Mouse (Mus musculus): Measurements from ENCODE around the gene Hpf1. TPM values are rescaled to one million over a fixed set of nuclear protein-coding genes. Genes with fewer than 3 reads are reported as not detected.

Gene Hpf1
- polyA plus RNA-seq (2015; fragmentation: Nextera tagmentation; extraction: Ambion mirVana), result 92.5 and 95.6 TPM in 2 replicates

DNA sequence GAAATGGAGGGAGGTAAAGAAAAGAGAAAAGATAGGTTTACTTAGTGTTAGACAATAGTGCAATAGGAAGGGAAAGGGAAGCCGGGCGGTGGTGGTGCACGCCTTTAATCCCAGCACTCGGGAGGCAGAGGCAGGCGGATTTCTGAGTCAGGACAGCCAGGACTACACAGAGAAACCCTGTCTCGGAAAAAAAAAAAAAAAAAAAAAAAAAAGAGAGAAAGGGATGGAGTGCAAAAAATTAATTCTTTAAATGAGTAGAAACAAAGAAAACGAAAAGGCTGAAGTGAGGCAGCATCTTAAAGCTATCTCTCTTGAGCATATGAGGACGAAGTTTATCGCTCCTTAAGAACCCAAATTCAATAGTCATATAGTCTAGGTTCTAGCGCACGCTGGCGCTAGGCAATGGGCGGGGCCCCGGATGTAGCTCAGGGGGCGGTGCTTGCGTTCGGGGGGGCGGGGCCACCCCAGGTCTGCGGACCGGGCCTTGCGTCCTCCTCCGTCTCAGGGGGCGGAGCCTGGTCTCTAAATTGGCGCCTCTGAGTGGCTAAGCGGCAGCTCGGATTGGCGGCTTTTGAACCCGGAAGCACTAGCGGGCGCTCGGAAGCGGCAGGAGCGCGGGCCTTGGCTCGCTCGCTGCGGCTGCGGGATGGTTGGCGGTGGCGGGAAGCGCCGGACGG is at the start of gene Hpf1:
Gene Hpf1 (plus strand): TSS at position 576 of the 677 bp plus-strand sequence.
- H3K36me3 ChIP-seq, result peaks cover 5% of the 10 kb centered on the region; the same call in 1 of the 2 replicates
- H3K27ac ChIP-seq, result peak within 1 kb of the TSS; percentile 72; the same call in 1 of the 2 replicates

DNA sequence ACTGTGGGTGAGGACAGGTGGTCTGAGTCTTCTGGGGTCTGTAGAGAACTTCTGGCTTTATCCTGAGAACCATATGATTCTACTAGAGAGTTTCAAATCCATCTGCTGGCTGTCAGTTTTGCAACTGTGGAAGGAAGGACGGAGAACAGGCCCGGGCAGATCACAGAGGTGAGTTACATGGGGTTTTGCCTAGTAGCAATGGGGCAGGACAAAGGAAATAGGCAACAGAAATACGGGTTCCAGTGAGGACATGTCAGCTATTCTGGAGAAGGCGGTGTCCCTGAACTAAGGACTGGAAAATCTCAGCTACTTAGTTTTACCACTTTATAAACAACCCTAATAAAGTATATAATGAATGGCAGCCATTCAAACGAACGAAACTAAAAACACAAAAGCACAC is 47.8 kb upstream of the Hpf1 start:
- no peak overlapping the region for H3K4me2 ChIP-seq
- no peak overlapping the region for H3K4me3 ChIP-seq
- WGBS, result 36% methylated on average over 6 of the region's 6 CpGs
- ATAC-seq (ENCODE audit: insufficient number of reproducible peaks, low FRiP score, low TSS enrichment, low read depth), result no peak
- H3K27me3 ChIP-seq, result no peaks in the 10 kb centered on the region
- no peaks in the 10 kb centered on the region for H3K9me3 ChIP-seq
- no peak overlapping the region for H3K9ac ChIP-seq
- no peaks in the 10 kb centered on the region for H3K36me3 ChIP-seq
- H3K27ac ChIP-seq, result no peak overlapping the region
- no peaks in the 10 kb centered on the region for H3K4me1 ChIP-seq

More for the DNA sequence above, at the start of gene Hpf1:
- H3K4me2 ChIP-seq, result peak within 1 kb of the TSS; percentile 66
- peak; percentile 96 for ATAC-seq (ENCODE audit: insufficient number of reproducible peaks, low FRiP score, low TSS enrichment, low read depth)
- no peaks in the 10 kb centered on the region for H3K27me3 ChIP-seq
- peak within 1 kb of the TSS; percentile 74 for H3K9ac ChIP-seq
- peak within 1 kb of the TSS; percentile 89 for H3K4me3 ChIP-seq
- 6% methylated on average over 42 of the region's 43 CpGs for WGBS
- no peaks in the 10 kb centered on the region for H3K9me3 ChIP-seq
- peaks cover 19% of the 10 kb centered on the region for H3K4me1 ChIP-seq

DNA sequence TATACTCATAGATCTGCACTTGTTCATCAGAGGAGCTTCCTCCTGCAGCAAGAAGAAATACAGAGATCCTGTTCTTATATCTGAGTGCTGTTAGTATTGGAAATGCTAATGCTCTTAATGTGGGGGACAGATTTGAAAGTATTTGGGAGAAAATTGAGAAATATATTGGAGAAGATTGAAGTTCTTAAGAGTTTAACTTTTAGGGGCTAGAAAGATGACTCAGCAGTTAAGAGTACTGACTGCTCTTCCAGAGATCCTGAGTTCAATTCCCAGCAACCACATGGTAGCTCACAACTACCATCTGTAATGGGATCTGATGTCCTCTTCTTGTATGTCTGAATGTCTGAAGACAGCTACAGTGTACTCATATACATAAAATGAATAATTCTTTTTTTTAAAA is 32.7 kb upstream of the Hpf1 start:
- Histone ChIP-seq H3K27me3 (no peaks in the 10 kb centered on the region), H3K9me3 (no peaks in the 10 kb centered on the region), H3K4me2 (no peak overlapping the region), H3K36me3 (no peaks in the 10 kb centered on the region), H3K4me3 (no peak overlapping the region), H3K4me1 (no peaks in the 10 kb centered on the region), H3K27ac (no peak overlapping the region), H3K9ac (no peak overlapping the region)
- no peak for ATAC-seq (ENCODE audit: insufficient number of reproducible peaks, low FRiP score, low TSS enrichment, low read depth)

DNA sequence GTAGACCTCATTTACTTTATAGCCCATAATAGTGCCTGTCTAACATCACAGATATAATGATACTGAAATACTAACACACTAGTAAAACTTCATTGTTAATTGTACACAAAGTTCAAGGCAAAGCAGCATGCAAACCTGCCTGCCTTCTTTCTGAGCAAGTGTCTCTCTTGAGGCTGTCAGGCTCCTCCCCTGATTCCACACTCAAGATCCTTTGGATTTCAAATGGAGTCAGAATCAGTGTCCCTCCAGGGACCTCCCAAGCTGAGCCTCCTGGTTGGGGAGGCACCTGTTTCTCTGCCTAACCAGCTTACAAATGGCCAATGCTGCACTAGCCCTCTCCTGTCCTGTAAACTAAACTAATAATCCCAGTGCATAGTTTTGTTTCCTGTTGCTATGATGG is 32.1 kb upstream of the Hpf1 start:
- H3K4me2 ChIP-seq, result no peak overlapping the region
- H3K4me1 ChIP-seq, result no peaks in the 10 kb centered on the region
- no peak overlapping the region for H3K9ac ChIP-seq
- no peak overlapping the region for H3K4me3 ChIP-seq
- H3K36me3 ChIP-seq, result no peaks in the 10 kb centered on the region
- ATAC-seq (ENCODE audit: insufficient number of reproducible peaks, low FRiP score, low TSS enrichment, low read depth), result no peak
- no peak overlapping the region for H3K27ac ChIP-seq
- H3K9me3 ChIP-seq, result no peaks in the 10 kb centered on the region
- no peaks in the 10 kb centered on the region for H3K27me3 ChIP-seq

DNA sequence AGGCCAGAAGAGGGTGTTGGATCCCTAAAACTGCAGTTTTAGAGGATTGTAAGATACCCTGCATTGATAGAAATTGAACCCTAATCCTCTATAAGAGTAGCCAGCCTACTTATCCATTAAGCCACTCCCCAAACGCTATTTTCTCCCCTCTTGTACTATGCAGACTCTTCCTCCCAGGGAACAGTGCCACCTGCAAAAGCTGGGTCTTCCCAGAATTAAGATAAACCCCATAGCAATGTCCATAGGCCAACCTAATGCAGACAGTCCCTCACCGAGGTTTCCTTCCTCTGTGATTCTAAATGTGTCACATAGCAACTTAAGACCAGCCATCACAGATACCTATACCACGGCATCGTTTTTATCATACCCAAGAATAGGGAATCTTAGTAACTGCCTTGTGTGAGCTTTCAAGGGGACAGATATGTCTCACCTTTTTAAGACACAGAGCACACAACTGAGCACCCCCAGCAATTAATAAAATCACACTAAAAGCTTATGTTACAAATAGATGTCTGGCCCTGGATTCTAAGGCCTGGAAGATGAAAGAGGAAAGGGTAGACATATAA is 31.2 kb upstream of the Hpf1 start:
- ATAC-seq (ENCODE audit: insufficient number of reproducible peaks, low FRiP score, low TSS enrichment, low read depth), result no peak
- H3K4me3 ChIP-seq, result no peak overlapping the region
- no peaks in the 10 kb centered on the region for H3K9me3 ChIP-seq
- no peak overlapping the region for H3K27ac ChIP-seq
- no peak overlapping the region for H3K4me2 ChIP-seq
- 72% methylated on average over 4 of the region's 4 CpGs for WGBS
- H3K36me3 ChIP-seq, result no peaks in the 10 kb centered on the region
- no peak overlapping the region for H3K9ac ChIP-seq
- no peaks in the 10 kb centered on the region for H3K4me1 ChIP-seq
- H3K27me3 ChIP-seq, result no peaks in the 10 kb centered on the region

DNA sequence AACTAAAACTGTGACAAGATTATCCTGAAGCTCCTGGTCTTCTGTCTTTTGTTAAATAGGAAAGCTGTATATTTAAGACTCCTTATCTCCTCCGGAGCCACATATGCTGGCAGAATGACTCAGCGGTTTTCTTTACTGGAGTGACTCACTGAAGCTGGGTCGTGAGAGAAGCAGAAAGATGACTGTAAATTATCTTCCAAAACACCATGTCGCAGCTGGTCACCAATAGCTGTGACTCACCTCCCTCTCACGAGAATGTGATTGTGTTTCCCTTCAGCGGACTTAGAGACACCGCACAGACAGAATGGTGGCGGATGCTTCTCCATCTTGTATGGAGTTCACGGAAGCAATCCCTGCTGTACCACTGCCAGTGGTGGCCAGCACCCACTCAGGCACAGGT is 30.6 kb upstream of the Hpf1 start:
- no peak overlapping the region for H3K27ac ChIP-seq
- ATAC-seq (ENCODE audit: insufficient number of reproducible peaks, low FRiP score, low TSS enrichment, low read depth), result no peak
- H3K9me3 ChIP-seq, result no peaks in the 10 kb centered on the region
- H3K27me3 ChIP-seq, result no peaks in the 10 kb centered on the region
- no peaks in the 10 kb centered on the region for H3K4me1 ChIP-seq
- no peak overlapping the region for H3K4me3 ChIP-seq
- H3K9ac ChIP-seq, result no peak overlapping the region
- H3K4me2 ChIP-seq, result no peak overlapping the region
- 73% methylated on average over 9 of the region's 9 CpGs for WGBS
- H3K36me3 ChIP-seq, result no peaks in the 10 kb centered on the region

DNA sequence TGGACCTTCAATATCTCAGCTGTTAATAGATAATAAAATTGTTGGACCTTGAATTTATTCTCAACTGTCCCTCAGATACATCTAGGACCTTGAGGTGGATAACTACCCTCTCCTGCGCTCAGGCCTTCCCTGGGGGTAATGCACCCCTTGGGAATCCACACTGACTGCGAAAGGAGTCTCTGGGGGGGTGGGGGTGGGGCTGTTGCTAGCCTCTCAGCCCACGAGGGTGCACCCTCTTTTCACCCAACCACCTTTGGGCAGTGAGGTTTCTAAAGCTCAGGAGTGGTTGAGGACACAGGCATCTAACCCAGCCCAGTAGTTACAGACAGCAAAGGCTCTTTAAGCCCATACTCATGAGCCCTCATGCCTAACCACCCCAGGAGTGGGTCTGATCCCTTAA is 29.5 kb upstream of the Hpf1 start:
- Histone ChIP-seq H3K27ac (no peak overlapping the region), H3K4me1 (no peaks in the 10 kb centered on the region), H3K9me3 (no peaks in the 10 kb centered on the region), H3K27me3 (no peaks in the 10 kb centered on the region), H3K4me3 (no peak overlapping the region), H3K9ac (no peak overlapping the region), H3K36me3 (no peaks in the 10 kb centered on the region), H3K4me2 (no peak overlapping the region)
- ATAC-seq (ENCODE audit: insufficient number of reproducible peaks, low FRiP score, low TSS enrichment, low read depth), result no peak
- 74% methylated on average over 3 of the region's 3 CpGs for WGBS

DNA sequence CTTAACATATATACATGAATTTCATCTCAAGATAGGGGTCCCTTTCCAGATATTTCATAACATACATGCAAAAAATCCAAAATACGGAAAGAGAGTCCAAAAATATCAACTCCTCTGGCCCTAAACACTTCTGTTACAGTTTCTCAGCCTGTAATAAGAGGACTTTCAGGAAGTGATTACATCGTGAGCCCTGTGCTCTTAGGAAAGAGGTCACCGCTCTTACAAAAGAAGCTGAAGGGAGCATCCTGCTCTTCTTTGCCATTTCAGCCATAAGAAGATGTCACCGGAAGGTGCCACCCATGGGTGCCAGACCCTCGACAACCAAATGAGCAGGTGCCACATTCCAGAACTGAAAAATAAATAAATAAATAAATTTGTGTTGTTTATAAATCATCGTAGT is 28.4 kb upstream of the Hpf1 start:
- no peak overlapping the region for H3K27ac ChIP-seq
- H3K4me1 ChIP-seq, result no peaks in the 10 kb centered on the region
- no peak overlapping the region for H3K4me2 ChIP-seq
- no peaks in the 10 kb centered on the region for H3K27me3 ChIP-seq
- no peaks in the 10 kb centered on the region for H3K36me3 ChIP-seq
- no peak overlapping the region for H3K4me3 ChIP-seq
- no peaks in the 10 kb centered on the region for H3K9me3 ChIP-seq
- H3K9ac ChIP-seq, result no peak overlapping the region
- WGBS, result 87% methylated on average over 6 of the region's 6 CpGs
- ATAC-seq (ENCODE audit: insufficient number of reproducible peaks, low FRiP score, low TSS enrichment, low read depth), result no peak

DNA sequence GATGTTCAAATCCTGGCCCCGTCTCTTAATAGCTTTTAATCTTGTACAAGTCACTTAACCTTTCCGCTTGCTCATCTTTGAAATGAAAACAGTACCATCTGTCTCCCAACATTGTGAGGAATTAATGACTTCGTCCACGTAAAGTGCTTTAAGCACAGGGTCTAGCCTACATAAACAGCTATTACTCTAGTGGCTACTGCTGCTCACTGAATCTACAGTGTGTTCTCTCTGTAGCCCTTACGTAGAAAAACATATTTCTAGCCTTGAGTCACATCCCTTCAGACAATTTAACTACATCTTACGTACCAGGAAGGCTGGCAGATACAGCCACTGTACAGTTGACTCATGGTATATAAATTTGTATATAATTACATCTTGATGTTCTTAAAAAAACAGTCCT is 25.3 kb upstream of the Hpf1 start:
- Histone ChIP-seq H3K4me1 (no peaks in the 10 kb centered on the region), H3K9me3 (no peaks in the 10 kb centered on the region), H3K4me3 (no peak overlapping the region), H3K27ac (no peak overlapping the region), H3K4me2 (no peak overlapping the region), H3K9ac (no peak overlapping the region), H3K27me3 (no peaks in the 10 kb centered on the region), H3K36me3 (no peaks in the 10 kb centered on the region)
- ATAC-seq (ENCODE audit: insufficient number of reproducible peaks, low FRiP score, low TSS enrichment, low read depth), result no peak
- WGBS, result 72% methylated on average over 6 of the region's 6 CpGs

DNA sequence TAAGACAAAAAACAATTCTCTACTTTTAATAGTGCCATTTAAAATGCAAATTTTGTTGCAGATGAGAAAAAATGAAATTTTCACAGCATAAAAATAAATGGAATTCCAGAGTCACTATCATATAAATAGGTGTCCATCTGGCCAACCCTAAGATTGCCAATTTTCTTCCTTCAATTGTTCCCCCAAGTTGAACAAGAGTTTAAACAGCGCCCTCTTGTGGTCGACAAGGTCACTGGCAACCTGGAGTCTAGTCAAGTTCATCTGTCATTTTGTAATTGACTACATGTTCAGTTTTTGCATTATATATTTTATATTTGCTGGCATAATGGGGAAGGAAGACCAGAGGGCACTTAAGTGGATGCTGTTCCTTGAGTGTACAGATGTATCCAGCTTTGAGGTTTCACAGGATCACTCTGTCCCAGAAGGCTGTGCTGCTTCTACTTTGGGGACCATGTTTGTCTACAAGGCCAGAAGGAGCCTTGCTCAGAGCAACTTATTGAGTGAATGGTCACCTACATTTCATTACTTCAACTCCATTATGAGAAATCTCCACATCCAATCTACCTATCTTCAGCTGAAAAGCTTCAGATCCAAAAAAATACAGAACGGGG is 24.6 kb upstream of the Hpf1 start:
- no peak overlapping the region for H3K4me3 ChIP-seq
- H3K36me3 ChIP-seq, result no peaks in the 10 kb centered on the region
- no peak overlapping the region for H3K27ac ChIP-seq
- H3K4me1 ChIP-seq, result no peaks in the 10 kb centered on the region
- H3K9ac ChIP-seq, result no peak overlapping the region
- no peak overlapping the region for H3K4me2 ChIP-seq
- no peak for ATAC-seq (ENCODE audit: insufficient number of reproducible peaks, low FRiP score, low TSS enrichment, low read depth)
- WGBS, result 30% methylated on average over 3 of the region's 3 CpGs
- H3K27me3 ChIP-seq, result no peaks in the 10 kb centered on the region
- H3K9me3 ChIP-seq, result no peaks in the 10 kb centered on the region

DNA sequence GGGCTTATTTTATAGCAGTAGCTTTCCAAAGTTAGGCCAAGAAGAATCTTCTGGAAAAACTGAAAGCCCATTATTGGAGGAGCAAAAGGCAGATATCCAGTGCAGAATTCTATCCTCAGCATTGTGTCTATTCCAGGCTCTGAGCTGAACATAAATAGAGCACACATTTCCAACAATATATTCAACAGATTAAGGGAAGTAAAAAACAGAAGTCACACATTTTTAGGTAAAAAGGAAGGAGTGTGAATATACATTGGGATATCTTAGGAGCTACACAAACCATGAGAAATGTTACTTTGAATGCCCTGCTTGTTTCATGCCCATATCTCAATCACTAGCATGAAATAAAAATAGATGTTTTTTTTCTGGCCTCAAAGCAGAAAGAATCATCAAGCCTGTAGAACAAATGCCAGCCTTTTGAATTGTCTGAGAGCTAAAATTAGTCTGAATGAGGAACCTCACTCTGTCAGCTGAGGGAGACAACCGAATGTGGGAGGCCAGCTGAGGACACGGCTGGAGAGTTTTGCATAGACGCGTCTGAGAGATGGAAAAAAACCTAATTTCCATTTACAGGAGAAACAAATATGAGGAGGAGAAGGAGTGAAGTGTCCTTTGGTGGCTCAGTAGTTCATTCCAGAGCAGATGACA is 22.6 kb upstream of the Hpf1 start:
- no peaks in the 10 kb centered on the region for H3K27me3 ChIP-seq
- no peak overlapping the region for H3K4me2 ChIP-seq
- H3K9ac ChIP-seq, result no peak overlapping the region
- no peak overlapping the region for H3K27ac ChIP-seq
- H3K4me1 ChIP-seq, result no peaks in the 10 kb centered on the region
- H3K4me3 ChIP-seq, result no peak overlapping the region
- no peak for ATAC-seq (ENCODE audit: insufficient number of reproducible peaks, low FRiP score, low TSS enrichment, low read depth)
- H3K36me3 ChIP-seq, result no peaks in the 10 kb centered on the region
- WGBS, result 84% methylated on average over 4 of the region's 4 CpGs
- no peaks in the 10 kb centered on the region for H3K9me3 ChIP-seq

DNA sequence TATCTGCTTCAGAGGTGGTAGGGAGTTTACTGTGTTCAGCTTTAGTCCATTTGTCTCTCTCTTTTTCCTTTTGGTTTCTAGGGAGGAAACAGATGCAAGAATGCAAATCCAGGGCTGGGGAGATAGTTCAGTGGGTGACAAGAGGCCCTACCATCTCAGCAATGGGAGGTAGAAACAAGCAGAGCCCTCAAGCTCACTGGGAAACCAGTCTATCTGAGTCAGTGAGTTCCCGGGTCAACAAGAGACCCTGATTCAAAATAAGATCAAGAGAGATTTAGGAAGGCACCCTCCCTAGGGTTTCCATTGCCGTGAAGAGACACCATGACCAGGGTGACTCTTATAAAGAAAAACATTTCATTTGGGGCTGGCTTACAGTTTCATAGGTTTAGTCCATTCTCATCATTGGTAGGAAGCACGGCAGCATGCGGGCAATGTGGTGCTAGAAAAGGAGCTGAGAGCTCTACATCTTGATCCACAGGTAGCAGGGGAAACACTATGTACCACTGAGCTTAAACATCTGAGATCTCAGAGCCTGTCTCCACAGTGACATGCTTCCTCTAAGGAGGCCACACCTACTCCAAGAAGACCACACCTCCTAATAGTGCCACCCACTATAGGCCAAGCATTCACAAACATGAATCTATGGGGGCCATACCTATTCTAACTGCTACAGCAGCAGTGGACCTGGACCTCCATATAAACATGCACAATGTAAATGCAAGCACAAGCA is 21.8 kb upstream of the Hpf1 start:
- Histone ChIP-seq H3K9ac (no peak overlapping the region), H3K4me2 (no peak overlapping the region), H3K4me3 (no peak overlapping the region), H3K9me3 (no peaks in the 10 kb centered on the region), H3K27ac (no peak overlapping the region), H3K36me3 (no peaks in the 10 kb centered on the region), H3K27me3 (no peaks in the 10 kb centered on the region), H3K4me1 (no peaks in the 10 kb centered on the region)
- 92% methylated on average over 4 of the region's 4 CpGs for WGBS
- no peak for ATAC-seq (ENCODE audit: insufficient number of reproducible peaks, low FRiP score, low TSS enrichment, low read depth)

All from limb, embryonic 15.5 days (tissue).